Mouse (Mus musculus) inflammation-experienced regulatory T-cells (primary cell): Measurements from ENCODE around the gene Glul. TPM values are rescaled to one million over a fixed set of nuclear protein-coding genes. Genes with fewer than 3 reads are reported as not detected.

ENCODE experiments used
- polyA plus RNA-seq, 2 experiments: library from polyadenylated mRNA; unstranded; fragments of 100-300 nt; shearing (Covaris generic); gene quantifications; one replicate each; pipeline ENCODE4 v1.2.1; 2017

Glul gene
- 10 to 100 TPM; 28.4 to 51.1 TPM for polyA plus RNA-seq

DNA sequence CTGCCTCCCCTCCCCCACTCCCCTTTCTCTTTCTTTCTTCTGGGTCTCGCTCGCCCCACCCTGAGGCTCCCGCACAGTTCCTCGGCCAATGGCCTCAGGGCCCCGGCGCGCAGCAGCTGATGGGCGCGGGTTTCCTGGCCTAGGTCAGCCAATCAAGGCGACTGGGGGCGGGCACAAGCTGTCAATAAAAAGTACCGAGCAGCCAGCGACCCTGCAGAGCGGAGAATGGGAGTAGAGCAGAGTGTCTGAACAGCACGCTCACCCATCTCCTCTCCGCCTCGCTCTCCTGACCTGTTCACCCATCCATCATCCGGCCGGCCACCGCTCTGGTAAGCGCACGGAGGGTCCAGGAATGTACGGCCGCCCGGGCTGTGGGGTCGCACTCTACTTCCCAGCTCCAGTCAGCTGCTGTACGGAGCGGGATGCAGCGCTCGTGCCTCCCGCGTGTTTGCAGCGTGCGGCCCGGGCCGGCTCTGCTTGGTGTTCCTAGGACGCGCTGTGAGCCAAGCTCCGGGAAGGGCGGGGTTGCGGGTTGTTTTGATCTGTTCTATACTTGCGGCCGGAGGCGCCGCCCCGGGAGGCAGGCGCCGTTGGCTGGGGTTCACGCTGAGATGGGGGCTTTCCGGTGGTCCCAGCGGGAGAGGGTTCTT is at the start of gene Glul, which contains the start of gene Teddm2:
Glul (plus strand) TSS at position 214 of the 650 bp plus-strand sequence.
Teddm2 (minus strand) TSS at position 498 of the 650 bp plus-strand sequence.

DNA sequence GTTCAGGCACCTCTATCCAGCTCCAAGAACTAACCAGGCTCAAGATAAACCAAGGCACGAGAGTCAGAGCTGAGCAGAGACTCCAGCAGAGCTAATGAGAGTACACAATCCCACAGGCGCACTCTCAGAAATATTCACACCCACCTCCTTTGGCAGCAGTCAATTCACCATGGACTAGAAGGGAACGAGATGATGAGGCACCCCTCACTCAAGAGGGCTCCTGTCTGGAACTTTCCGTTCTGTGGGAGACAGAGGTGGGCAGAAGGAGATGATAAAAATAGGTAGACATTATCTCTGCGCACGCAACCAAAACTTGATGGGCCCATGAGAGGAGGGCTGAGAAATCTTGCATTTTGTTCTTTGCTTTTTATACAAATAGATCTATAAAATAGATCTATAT is 25.7 kb upstream of the Glul start, which contains the start of gene Teddm1b:
Teddm1b (plus strand) TSS at position 301 of the 400 bp plus-strand sequence.

DNA sequence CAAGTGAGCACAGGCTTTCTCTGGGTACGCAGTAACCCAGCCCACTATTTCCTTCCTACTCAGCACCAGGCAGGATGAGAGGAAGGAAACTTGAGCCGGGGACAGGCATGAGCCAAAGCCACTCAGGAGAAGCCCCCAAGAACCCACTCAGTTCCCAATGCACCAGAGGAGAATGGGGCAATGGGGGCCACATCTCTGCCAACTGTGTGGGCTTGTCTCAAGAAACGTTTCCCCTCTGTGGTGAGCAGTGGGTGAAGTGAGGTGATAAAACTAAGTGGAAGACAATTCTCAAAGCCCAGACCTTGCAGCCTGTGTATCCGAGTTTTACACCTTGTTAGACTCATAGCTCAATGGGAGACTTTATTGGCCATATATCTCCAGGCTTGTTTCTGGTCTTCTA is 8.3 kb upstream of the Glul start, which contains the start of gene Teddm1a:
Teddm1a (plus strand) TSS at position 301 of the 400 bp plus-strand sequence.

Other genes with a start within 250 kb of the Glul start
- gene Rgs8, start 246.9 kb upstream of the Glul start, polyA plus RNA-seq: under 1 TPM; 0.19 to 0.72 TPM
- gene Rgs16, start 159.6 kb upstream of the Glul start, polyA plus RNA-seq: 10 to 100 TPM; 20.7 to 61.4 TPM
- gene Rnasel, start 150.5 kb upstream of the Glul start, polyA plus RNA-seq: 10 to 100 TPM; 19.9 to 24.7 TPM
- gene Rgsl1, start 55.8 kb upstream of the Glul start, polyA plus RNA-seq: under 1 TPM; 0.13 to 0.82 TPM
- gene Teddm1b, start 25.6 kb upstream of the Glul start, polyA plus RNA-seq: under 1 TPM; 0.08 to 0.54 TPM
- not detected for gene Teddm1a, start 8.2 kb upstream of the Glul start, polyA plus RNA-seq
- gene Teddm2, start 284 bp downstream of the Glul start, polyA plus RNA-seq: under 1 TPM; 0.17 to 0.31 TPM